Mouse (Mus musculus) testis, adult 2 months (tissue): Measurements from ENCODE around the gene Limd2. TPM values are rescaled to one million over a fixed set of nuclear protein-coding genes. Genes with fewer than 3 reads are reported as not detected.
A peak's percentile ranks its signal among the peaks of the same experiment; 100 is the strongest.

ENCODE experiments used
- H3K27ac ChIP-seq: fragments of 200-500 bp; 2 replicates; pipeline ENCODE4 v1.5.1; 2012; ENCODE audit warnings: low read depth, low read length; ENCODE audit not compliant: control insufficient read depth, insufficient read depth
- H3K27me3 ChIP-seq: fragments of 200-500 bp; 2 replicates; pipeline ENCODE4 v1.6.1; 2012; ENCODE audit warnings: mild to moderate bottlenecking, low read length, moderate library complexity; ENCODE audit not compliant: control insufficient read depth, insufficient read depth
- H3K36me3 ChIP-seq: fragments of 200-500 bp; 2 replicates; pipeline ENCODE4 v1.6.1; 2012; ENCODE audit warnings: mild to moderate bottlenecking, low read length; ENCODE audit not compliant: control insufficient read depth, insufficient read depth
- H3K4me1 ChIP-seq: fragments of 200-500 bp; 2 replicates; pipeline ENCODE4 v1.6.1; 2012; ENCODE audit warnings: low read length; ENCODE audit not compliant: control insufficient read depth, insufficient read depth
- H3K4me3 ChIP-seq: fragments of 200-500 bp; 2 replicates; pipeline ENCODE4 v1.5.1; 2012; ENCODE audit warnings: low read depth, mild to moderate bottlenecking, low read length, moderate library complexity, mixed read lengths; ENCODE audit not compliant: control insufficient read depth
- CTCF ChIP-seq: fragments of 200-500 bp; IDR thresholded peaks from 2 replicates; pipeline ENCODE4 v1.5.1; 2012; ENCODE audit warnings: low read depth, mild to moderate bottlenecking, inconsistent platforms, low read length, moderate library complexity; ENCODE audit not compliant: control insufficient read depth, insufficient read depth, insufficient replicate concordance
- POLR2A ChIP-seq: fragments of 200-500 bp; IDR thresholded peaks from 2 replicates; pipeline ENCODE4 v1.6.1; 2012; ENCODE audit warnings: low read depth, mild to moderate bottlenecking, inconsistent platforms, low read length, moderate library complexity; ENCODE audit not compliant: control insufficient read depth
- polyA plus RNA-seq: library from polyadenylated mRNA; depleted of rRNA; stranded (reverse); fragments of >200 nt; gene quantifications from 2 replicates; pipeline ENCODE4 v1.2.3, GENCODE M21; 2012

Limd2 gene
- polyA plus RNA-seq, 1 experiment: 1,077 TPM

DNA sequence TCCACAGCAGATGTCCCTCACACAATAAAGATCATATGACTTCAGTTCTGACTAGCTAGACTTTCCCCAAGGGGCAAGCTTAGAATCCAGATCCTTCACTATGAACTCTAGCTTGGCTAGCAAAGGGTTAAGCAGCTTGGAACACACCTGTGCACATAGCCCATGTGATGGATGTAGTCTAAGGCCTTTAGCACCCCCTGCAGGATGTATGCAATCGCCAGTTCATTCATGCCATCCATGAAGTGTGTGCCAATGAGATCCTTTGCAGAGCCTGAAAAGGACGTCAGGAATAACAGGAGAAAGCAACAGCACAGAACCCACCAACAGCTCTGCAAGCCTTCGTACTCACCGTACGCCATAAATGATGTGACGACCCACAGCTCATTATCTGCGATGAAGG lies 10.1 kb upstream of the Limd2 start:
- no peaks in the 10 kb centered on the region for H3K27me3 ChIP-seq
- H3K4me1 ChIP-seq: no peaks in the 10 kb centered on the region
- peaks cover 2% of the 10 kb centered on the region; the same call in 1 of the 2 replicates for H3K36me3 ChIP-seq
- H3K27ac ChIP-seq: no peak overlapping the region
- TF ChIP-seq CTCF: no peak
- no peak for TF ChIP-seq POLR2A
- H3K4me3 ChIP-seq: no peak overlapping the region

DNA sequence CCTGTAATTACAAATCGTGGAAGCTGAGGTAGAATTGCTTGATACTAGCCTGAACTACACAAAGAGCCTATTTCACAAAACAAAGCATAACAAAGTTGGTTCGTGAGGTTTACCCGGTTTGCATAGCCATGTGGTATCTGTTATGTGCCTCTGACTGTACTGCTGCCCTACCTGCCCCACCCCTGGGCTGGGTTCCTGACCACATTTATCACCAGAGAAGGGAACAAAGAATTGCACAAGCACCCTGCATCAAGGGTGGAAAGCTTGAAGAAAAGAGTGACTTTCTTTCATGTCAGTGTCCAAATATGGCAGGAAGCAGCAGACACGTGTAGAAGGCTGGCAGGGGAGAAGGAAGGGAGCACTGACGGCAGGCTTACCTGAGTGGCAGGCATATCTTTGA lies 6.8 kb upstream of the Limd2 start:
- H3K36me3 ChIP-seq: no peaks in the 10 kb centered on the region
- H3K4me3 ChIP-seq: no peak overlapping the region
- TF ChIP-seq CTCF: no peak
- no peak for TF ChIP-seq POLR2A
- H3K27me3 ChIP-seq: no peaks in the 10 kb centered on the region
- H3K4me1 ChIP-seq: no peaks in the 10 kb centered on the region
- H3K27ac ChIP-seq: no peak overlapping the region

DNA sequence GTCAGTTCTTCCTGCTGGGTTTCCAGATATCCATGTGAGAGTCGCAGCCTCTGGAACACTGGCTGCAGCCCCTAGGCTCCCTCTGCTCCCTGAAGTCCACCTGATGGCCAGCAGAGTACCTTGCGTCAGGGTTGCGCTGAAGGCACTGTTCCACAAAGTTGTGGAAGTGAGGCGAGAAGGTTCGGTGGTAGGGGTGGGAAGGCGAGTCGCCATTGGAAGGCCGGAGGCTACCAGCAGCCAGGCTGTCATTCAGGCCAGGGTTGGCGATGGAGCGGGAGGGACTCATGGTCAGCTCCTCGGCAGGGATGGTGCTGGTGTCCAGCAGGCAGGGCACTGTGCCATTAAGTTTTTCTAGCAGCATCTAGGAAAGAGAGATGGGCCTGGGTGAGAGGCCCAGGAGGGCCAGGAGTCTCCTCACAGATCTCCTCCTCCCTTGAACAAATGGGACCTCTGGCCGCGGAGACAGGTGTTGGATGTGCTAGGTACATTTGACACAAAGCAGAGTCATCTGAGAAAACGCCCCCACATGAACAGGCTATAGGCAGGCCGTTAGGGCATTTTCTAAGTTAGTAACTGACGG lies 4.0 kb upstream of the Limd2 start:
- Histone ChIP-seq H3K36me3 (no peaks in the 10 kb centered on the region), H3K4me1 (peaks cover 11% of the 10 kb centered on the region)

GRCm38 (mm10) chr11:106163546-106163945 lies 2.9 kb upstream of the Limd2 start:
- Histone ChIP-seq H3K36me3 (no peaks in the 10 kb centered on the region), H3K27ac (no peak overlapping the region), H3K4me1 (peaks cover 17% of the 10 kb centered on the region), H3K27me3 (no peaks in the 10 kb centered on the region), H3K4me3 (no peak overlapping the region)
- no peak for TF ChIP-seq CTCF
- no peak; the same call in 1 of the 2 replicates for TF ChIP-seq POLR2A

More for the DNA sequence above, 4.0 kb upstream of the Limd2 start:
- TF ChIP-seq POLR2A: no peak
- TF ChIP-seq CTCF: no peak
- Histone ChIP-seq H3K27me3 (no peaks in the 10 kb centered on the region), H3K4me3 (no peak overlapping the region), H3K27ac (no peak overlapping the region)

- TF ChIP-seq POLR2A (no peak), CTCF (no peak)
- no peaks in the 10 kb centered on the region for H3K27me3 ChIP-seq
- no peaks in the 10 kb centered on the region for H3K36me3 ChIP-seq
- no peak overlapping the region for H3K27ac ChIP-seq
- H3K4me3 ChIP-seq: no peak overlapping the region
- peaks cover 22% of the 10 kb centered on the region for H3K4me1 ChIP-seq
Observed at GRCm38 (mm10) chr11:106162237-106162636, 1.6 kb upstream of the Limd2 start.

DNA sequence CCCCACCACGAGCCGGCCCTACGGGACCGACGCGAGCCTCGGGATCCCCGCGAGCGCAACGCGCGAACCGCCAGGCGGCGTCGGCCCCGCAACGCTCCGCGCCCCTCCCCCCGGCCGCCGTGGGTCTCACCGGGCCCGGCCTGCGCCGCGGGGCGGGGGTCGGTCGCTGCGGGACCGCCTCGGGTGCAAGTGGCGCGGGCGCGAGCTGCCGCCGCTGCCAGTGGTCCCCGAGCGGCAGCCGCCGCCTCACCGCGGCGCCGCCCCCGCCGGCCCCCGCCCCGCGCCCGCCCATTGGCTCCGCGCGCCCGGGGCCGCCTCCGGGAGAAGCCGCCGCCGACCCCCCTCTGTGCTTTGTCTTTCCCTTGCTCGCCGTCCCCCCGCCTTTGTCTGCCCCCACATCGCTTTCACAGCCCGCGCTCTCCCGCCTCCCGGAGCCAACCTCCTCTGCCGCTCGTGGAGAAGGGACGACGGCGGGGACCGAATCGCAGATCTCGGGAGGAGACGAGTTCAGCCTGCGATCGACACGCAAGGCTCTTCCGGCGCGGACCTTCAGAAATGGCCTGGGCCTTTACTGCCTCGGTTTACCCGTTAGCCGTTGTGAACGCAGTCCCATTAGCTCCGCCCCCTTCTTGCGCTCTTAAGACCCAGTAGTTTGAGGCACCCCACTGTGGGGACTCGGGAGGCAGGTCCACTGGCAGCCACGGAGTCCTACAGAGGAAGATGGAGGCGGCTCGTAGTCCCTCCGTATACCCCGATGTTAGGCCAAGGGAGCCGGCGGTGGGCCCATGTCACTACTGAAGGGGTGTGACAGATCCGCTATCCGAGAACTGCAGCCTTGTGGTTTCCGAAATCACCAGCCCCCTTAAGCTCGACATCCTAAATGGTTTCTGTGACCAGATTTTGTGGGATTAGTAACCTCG lies 479 bp downstream of the Limd2 start:
- Histone ChIP-seq H3K36me3 (no peaks in the 10 kb centered on the region), H3K4me1 (peaks cover 22% of the 10 kb centered on the region), H3K27ac (peak overlapping the region; percentile 93), H3K4me3 (peak overlapping the region; percentile 87), H3K27me3 (no peaks in the 10 kb centered on the region)
- TF ChIP-seq CTCF: no peak
- peak; percentile 52 for TF ChIP-seq POLR2A

DNA sequence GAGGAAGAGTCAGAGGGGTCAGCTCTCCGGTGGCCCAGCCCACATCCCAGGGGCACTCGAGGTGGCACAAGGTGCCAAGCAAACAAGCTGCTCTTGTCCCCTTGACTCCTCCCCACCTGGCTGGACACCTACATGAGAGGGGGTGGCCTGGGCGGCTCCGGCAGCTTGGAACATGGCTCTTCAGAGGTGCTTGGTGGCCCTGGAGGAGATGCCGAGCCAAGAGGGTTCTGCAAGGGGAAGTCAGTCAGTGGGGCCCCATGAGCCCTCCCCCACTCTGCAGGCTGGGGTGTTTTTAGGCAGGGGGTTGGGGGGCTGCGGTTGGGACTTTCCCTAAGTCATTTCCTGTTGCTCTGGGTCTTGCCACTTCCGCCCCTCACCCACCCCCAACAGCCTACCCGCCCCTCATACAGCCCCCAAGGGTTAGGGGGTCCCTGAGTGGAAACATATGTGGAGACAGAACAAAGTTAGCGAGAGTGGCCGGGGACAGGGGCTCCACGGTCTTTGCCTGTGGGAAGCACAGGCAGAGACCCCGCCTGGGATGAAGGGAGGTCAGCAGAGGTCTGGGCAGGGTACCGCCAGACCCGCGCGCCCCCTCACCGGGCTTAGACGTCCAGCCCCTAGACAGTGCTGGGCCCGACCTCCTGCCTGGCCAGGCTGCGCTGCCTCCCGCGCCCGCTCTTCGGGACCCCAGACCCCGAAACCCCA lies 1.3 kb downstream of the Limd2 start:
- no peak for TF ChIP-seq POLR2A
- no peak for TF ChIP-seq CTCF
- Histone ChIP-seq H3K4me1 (peaks cover 22% of the 10 kb centered on the region), H3K27me3 (no peaks in the 10 kb centered on the region), H3K36me3 (no peaks in the 10 kb centered on the region), H3K27ac (peak overlapping the region; percentile 93), H3K4me3 (peak overlapping the region; percentile 87)
